Mouse (Mus musculus) forebrain, embryonic 13.5 days (tissue): ENCODE results near the gene Plcz1. TPM values are rescaled to one million over a fixed set of nuclear protein-coding genes. Genes with fewer than 3 reads are reported as not detected.

ENCODE experiments used
- ATAC-seq: fragments of 200-750 bp; cut with Nextera tagmentation; 2 replicates; pipeline ENCODE4 v1.8.0; 2017
- H3K27ac ChIP-seq: fragments of 300-500 bp; sonication (generic); 2 replicates; pipeline ENCODE4 v1.5.1; 2015; ENCODE audit warnings: inconsistent platforms, mild to moderate bottlenecking, moderate library complexity
- H3K27me3 ChIP-seq: fragments of 300-500 bp; sonication (generic); 2 replicates; pipeline ENCODE4 v1.6.1; 2015; ENCODE audit warnings: mild to moderate bottlenecking, inconsistent platforms
- H3K36me3 ChIP-seq: fragments of 300-500 bp; sonication (generic); 2 replicates; pipeline ENCODE4 v1.6.1; 2015; ENCODE audit warnings: mild to moderate bottlenecking, inconsistent platforms; ENCODE audit not compliant: poor library complexity, severe bottlenecking
- H3K4me1 ChIP-seq: fragments of 300-500 bp; sonication (generic); 2 replicates; pipeline ENCODE4 v1.6.1; 2015; ENCODE audit warnings: inconsistent platforms
- H3K4me2 ChIP-seq: fragments of 300-500 bp; sonication (generic); 2 replicates; pipeline ENCODE4 v1.6.1; 2015; ENCODE audit warnings: inconsistent platforms, mild to moderate bottlenecking, moderate library complexity
- H3K4me3 ChIP-seq: fragments of 300-500 bp; sonication (generic); 2 replicates; pipeline ENCODE4 v1.5.1; 2015; ENCODE audit warnings: mild to moderate bottlenecking, inconsistent platforms
- H3K9ac ChIP-seq: fragments of 300-500 bp; sonication (generic); 2 replicates; pipeline ENCODE4 v1.6.1; 2015; ENCODE audit warnings: mild to moderate bottlenecking, inconsistent platforms
- H3K9me3 ChIP-seq: fragments of 300-500 bp; sonication (generic); replicated peaks from 2 replicates; pipeline ENCODE4 v1.6.1; 2016; ENCODE audit warnings: inconsistent platforms
- WGBS: fragments of 180-500 bp; shearing (Covaris S2); methylation state at CpG from one replicate; pipeline ENCODE4 v1.1.7; 2015; 5-methylcytosine and 5-hydroxymethylcytosine counted together
- polyA plus RNA-seq: library from polyadenylated mRNA; unstranded; fragments of >200 nt; fragmentation: Nextera tagmentation; extraction: Ambion mirVana; gene quantifications from 2 replicates; pipeline ENCODE4 v1.2.1, GENCODE M21; 2015

The Plcz1 gene
- polyA plus RNA-seq = not detected in 2 replicates

GRCm38 (mm10) chr6:140041357-140041756 lies at the start of gene Plcz1:
Gene Plcz1, minus strand, starts transcription at chr6:140041457.
- H3K9ac ChIP-seq = no peak within 1 kb of the TSS
- H3K36me3 ChIP-seq = no peaks in the 10 kb centered on the region
- H3K4me1 ChIP-seq = no peaks in the 10 kb centered on the region
- H3K4me2 ChIP-seq = no peak within 1 kb of the TSS
- 89% methylated on average over 5 of the region's 5 CpGs for WGBS
- no peak within 1 kb of the TSS for H3K27ac ChIP-seq
- ATAC-seq = no peak
- no peak within 1 kb of the TSS for H3K4me3 ChIP-seq
- no peaks in the 10 kb centered on the region for H3K9me3 ChIP-seq
- H3K27me3 ChIP-seq = no peaks in the 10 kb centered on the region

- H3K27ac ChIP-seq = no peak overlapping the region
- no peak for ATAC-seq
- 85% methylated on average over 5 of the region's 5 CpGs for WGBS
- no peaks in the 10 kb centered on the region for H3K36me3 ChIP-seq
- H3K27me3 ChIP-seq = no peaks in the 10 kb centered on the region
- no peak overlapping the region for H3K9ac ChIP-seq
- no peak overlapping the region for H3K4me3 ChIP-seq
- no peaks in the 10 kb centered on the region for H3K9me3 ChIP-seq
- H3K4me1 ChIP-seq = no peaks in the 10 kb centered on the region
- no peak overlapping the region for H3K4me2 ChIP-seq
Measured at GRCm38 (mm10) chr6:140089855-140090254, 48.6 kb upstream of the Plcz1 start.

GRCm38 (mm10) chr6:140081739-140082138 lies 40.5 kb upstream of the Plcz1 start:
- WGBS = 61% methylated on average over 3 of the region's 3 CpGs
- ATAC-seq = peak; percentile 38; the same call in 1 of the 2 replicates
- no peaks in the 10 kb centered on the region for H3K9me3 ChIP-seq

GRCm38 (mm10) chr6:140080933-140081332 lies 39.7 kb upstream of the Plcz1 start:
- Histone ChIP-seq H3K27me3 (no peaks in the 10 kb centered on the region), H3K4me3 (no peak overlapping the region), H3K36me3 (no peaks in the 10 kb centered on the region), H3K27ac (no peak overlapping the region), H3K4me1 (no peaks in the 10 kb centered on the region), H3K9me3 (no peaks in the 10 kb centered on the region), H3K9ac (no peak overlapping the region), H3K4me2 (no peak overlapping the region)
- WGBS = 90% methylated on average over 7 of the region's 7 CpGs
- no peak for ATAC-seq

More at GRCm38 (mm10) chr6:140081739-140082138, 40.5 kb upstream of the Plcz1 start:
- no peak overlapping the region for H3K4me2 ChIP-seq
- H3K27me3 ChIP-seq = no peaks in the 10 kb centered on the region
- H3K27ac ChIP-seq = no peak overlapping the region
- H3K9ac ChIP-seq = no peak overlapping the region
- H3K36me3 ChIP-seq = no peaks in the 10 kb centered on the region
- no peaks in the 10 kb centered on the region for H3K4me1 ChIP-seq
- H3K4me3 ChIP-seq = no peak overlapping the region

- Histone ChIP-seq H3K27me3 (no peaks in the 10 kb centered on the region), H3K36me3 (no peaks in the 10 kb centered on the region), H3K4me2 (no peak overlapping the region), H3K9ac (no peak overlapping the region), H3K9me3 (0 out of 2 replicates have a peak, but pooled peaks cover 5% of the 10 kb centered on the region), H3K4me1 (no peaks in the 10 kb centered on the region), H3K27ac (no peak overlapping the region), H3K4me3 (no peak overlapping the region)
- 89% methylated on average over 8 of the region's 8 CpGs for WGBS
- ATAC-seq = no peak
Measured at GRCm38 (mm10) chr6:140069177-140069576, 27.9 kb upstream of the Plcz1 start.

- WGBS = 73% methylated on average over 5 of the region's 5 CpGs
- H3K27ac ChIP-seq = no peak overlapping the region
- no peak for ATAC-seq
- no peaks in the 10 kb centered on the region for H3K4me1 ChIP-seq
- H3K4me2 ChIP-seq = no peak overlapping the region
- no peaks in the 10 kb centered on the region for H3K27me3 ChIP-seq
- H3K9me3 ChIP-seq = no peaks in the 10 kb centered on the region
- no peak overlapping the region for H3K9ac ChIP-seq
- no peak overlapping the region for H3K4me3 ChIP-seq
- H3K36me3 ChIP-seq = no peaks in the 10 kb centered on the region
Measured at GRCm38 (mm10) chr6:140054271-140054928, 13.1 kb upstream of the Plcz1 start.

- WGBS = 89% methylated on average over 5 of the region's 5 CpGs
- no peak overlapping the region for H3K4me3 ChIP-seq
- H3K27ac ChIP-seq = no peak overlapping the region
- H3K9ac ChIP-seq = no peak overlapping the region
- H3K9me3 ChIP-seq = no peaks in the 10 kb centered on the region
- no peaks in the 10 kb centered on the region for H3K27me3 ChIP-seq
- H3K36me3 ChIP-seq = no peaks in the 10 kb centered on the region
- no peak overlapping the region for H3K4me2 ChIP-seq
- no peaks in the 10 kb centered on the region for H3K4me1 ChIP-seq
- no peak for ATAC-seq
Measured at GRCm38 (mm10) chr6:140051476-140051875, 10.2 kb upstream of the Plcz1 start.

GRCm38 (mm10) chr6:140040952-140041351 lies 305 bp downstream of the Plcz1 start, which contains the start of gene Capza3:
Gene Capza3, plus strand, starts transcription at chr6:140041252.
- Histone ChIP-seq H3K36me3 (no peaks in the 10 kb centered on the region), H3K4me2 (no peak within 1 kb of the TSS), H3K9me3 (no peaks in the 10 kb centered on the region), H3K27me3 (no peaks in the 10 kb centered on the region), H3K9ac (no peak within 1 kb of the TSS), H3K27ac (no peak within 1 kb of the TSS), H3K4me1 (no peaks in the 10 kb centered on the region), H3K4me3 (no peak within 1 kb of the TSS)
- no peak for ATAC-seq
- 89% methylated on average over 7 of the region's 7 CpGs for WGBS

GRCm38 (mm10) chr6:140024404-140024803 lies 16.9 kb downstream of the Plcz1 start:
- no peak for ATAC-seq
- no peaks in the 10 kb centered on the region for H3K9me3 ChIP-seq
- no peaks in the 10 kb centered on the region for H3K4me1 ChIP-seq
- WGBS = 85% methylated on average over 7 of the region's 7 CpGs
- no peak overlapping the region for H3K9ac ChIP-seq
- no peak overlapping the region for H3K4me3 ChIP-seq
- no peak overlapping the region for H3K27ac ChIP-seq
- no peaks in the 10 kb centered on the region for H3K27me3 ChIP-seq
- H3K4me2 ChIP-seq = no peak overlapping the region
- H3K36me3 ChIP-seq = no peaks in the 10 kb centered on the region

GRCm38 (mm10) chr6:140005181-140005580 lies 36.1 kb downstream of the Plcz1 start:
- Histone ChIP-seq H3K9ac (no peak overlapping the region), H3K4me3 (no peak overlapping the region), H3K27ac (no peak overlapping the region), H3K4me1 (no peaks in the 10 kb centered on the region), H3K27me3 (no peaks in the 10 kb centered on the region), H3K4me2 (no peak overlapping the region), H3K9me3 (peaks cover 5% of the 10 kb centered on the region), H3K36me3 (no peaks in the 10 kb centered on the region)
- ATAC-seq = no peak
- 80% methylated on average over 3 of the region's 3 CpGs for WGBS

- no peak for ATAC-seq
- WGBS = 92% methylated on average over 10 of the region's 10 CpGs
Measured at GRCm38 (mm10) chr6:139989597-139989996, 51.7 kb downstream of the Plcz1 start.

GRCm38 (mm10) chr6:139989075-139989474 lies 52.2 kb downstream of the Plcz1 start:
- 60% methylated on average over 6 of the region's 6 CpGs for WGBS
- Histone ChIP-seq H3K4me1 (0 out of 2 replicates have a peak, but pooled peaks cover 8% of the 10 kb centered on the region), H3K4me3 (no peak overlapping the region), H3K27ac (0 out of 2 replicates have a peak overlapping the region, but pooled peaks have one; percentile 25), H3K9me3 (no peaks in the 10 kb centered on the region), H3K27me3 (no peaks in the 10 kb centered on the region), H3K9ac (no peak overlapping the region), H3K36me3 (no peaks in the 10 kb centered on the region), H3K4me2 (no peak overlapping the region)
- 0 out of 2 replicates have a peak, but pooled peaks have one; percentile 50 for ATAC-seq

More at GRCm38 (mm10) chr6:139989597-139989996, 51.7 kb downstream of the Plcz1 start:
- H3K27ac ChIP-seq = 0 out of 2 replicates have a peak overlapping the region, but pooled peaks have one; percentile 25
- no peak overlapping the region for H3K9ac ChIP-seq
- 0 out of 2 replicates have a peak, but pooled peaks cover 8% of the 10 kb centered on the region for H3K4me1 ChIP-seq
- no peaks in the 10 kb centered on the region for H3K36me3 ChIP-seq
- H3K4me3 ChIP-seq = no peak overlapping the region
- H3K4me2 ChIP-seq = no peak overlapping the region
- H3K27me3 ChIP-seq = no peaks in the 10 kb centered on the region
- H3K9me3 ChIP-seq = no peaks in the 10 kb centered on the region
